Mouse (Mus musculus): ENCODE measurements at regions not wholly inside any gene's neighbourhood (a gene's known extent, or its start where the extent isn't known, plus 50 kb on each side); places are given as distances from the start of the nearest gene placed in this dataset.

DNA sequence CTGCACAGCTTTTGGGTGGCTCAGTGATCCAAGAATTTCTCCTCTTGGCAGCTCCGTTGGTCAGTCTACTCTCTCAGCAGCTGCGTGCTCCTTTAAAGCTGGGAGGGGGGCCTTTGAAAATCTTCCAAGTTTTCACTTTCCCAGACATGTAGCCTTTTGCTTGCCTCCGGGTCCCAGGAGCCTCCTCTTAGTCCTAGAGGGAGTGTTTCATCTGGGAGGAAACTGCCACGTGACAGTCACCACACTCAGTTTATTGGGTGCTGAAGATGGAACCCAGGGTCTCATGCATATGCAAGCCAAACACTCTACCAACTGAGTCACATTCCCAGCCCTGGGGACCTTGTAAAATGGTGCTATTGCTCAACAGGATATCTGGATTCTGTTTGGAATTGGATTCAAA lies 92.5 kb upstream of the Rybp start:
- TF ChIP-seq MAFK (IDR thresholded peaks at IDR 0.05; ENCODE audit: borderline replicate concordance, low read depth, low read length) (no peak), RAD21 (IDR thresholded peaks at IDR 0.05; ENCODE audit: low read depth, low read length) (no peak), ETS1 (IDR thresholded peaks at IDR 0.05; ENCODE audit: low read depth, low read length) (no peak), CHD1 (IDR thresholded peaks at IDR 0.05; ENCODE audit: low read depth, low read length) (no peak), RCOR1 (IDR thresholded peaks at IDR 0.05; ENCODE audit: low read depth, low read length) (no peak), UBTF (IDR thresholded peaks at IDR 0.05; ENCODE audit: borderline replicate concordance, insufficient read depth, low read depth, low read length) (no peak), GATA1 (IDR thresholded peaks at IDR 0.05; ENCODE audit: low read depth, low read length) (no peak), KAT2A (conservative IDR thresholded peaks at IDR 0.05; ENCODE audit: low read depth, low read length) (no peak), NRF1 (IDR thresholded peaks at IDR 0.05; ENCODE audit: insufficient read depth, low read depth, low read length, poor library complexity, severe bottlenecking) (no peak), TBP (IDR thresholded peaks at IDR 0.05; ENCODE audit: low read depth, low read length) (no peak), ELF1 (IDR thresholded peaks at IDR 0.05; ENCODE audit: low read depth, low read length) (no peak), TCF12 (IDR thresholded peaks at IDR 0.05; ENCODE audit: low read depth, low read length) (no peak), USF1 (IDR thresholded peaks at IDR 0.05; ENCODE audit: low read depth, low read length) (no peak), JUND (IDR thresholded peaks at IDR 0.05; ENCODE audit: low read depth, low read length) (no peak), ZNF384 (IDR thresholded peaks at IDR 0.05; ENCODE audit: low read depth, low read length) (no peak), CHD2 (IDR thresholded peaks at IDR 0.05; ENCODE audit: low read length) (no peak)
- Histone ChIP-seq H3K9me3 (replicated peaks; ENCODE audit: insufficient read depth, low read length) (no peaks in the 10 kb centered on the region), H3K9ac (ENCODE audit: control insufficient read depth, low read depth, low read length, poor library complexity, severe bottlenecking) (no peak overlapping the region), H3K4me3 (ENCODE audit: control insufficient read depth in 1 of 2, insufficient read depth in 1 of 2, low read depth in 2 of 2, low read length in 2 of 2) (no peak overlapping the region), H3K79me2 (ENCODE audit: control insufficient read depth, insufficient read depth, low read length, poor library complexity) (no peaks in the 10 kb centered on the region), H3K36me3 (ENCODE audit: control insufficient read depth in 1 of 2, insufficient read depth in 2 of 2, low read length in 2 of 2) (no peaks in the 10 kb centered on the region), H3K27me3 (ENCODE audit: control insufficient read depth in 1 of 2, insufficient read depth in 2 of 2, low read length in 2 of 2) (no peaks in the 10 kb centered on the region; a peak in 1 of 4 replicates), H3K27ac (ENCODE audit: control insufficient read depth, low read depth, low read length) (no peak overlapping the region), H3K4me1 (ENCODE audit: control insufficient read depth in 1 of 2, insufficient read depth in 2 of 2, low read length in 2 of 2) (no peaks in the 10 kb centered on the region)
- no peak for DNase-seq (ENCODE audit: low read depth, low spot score)

DNA sequence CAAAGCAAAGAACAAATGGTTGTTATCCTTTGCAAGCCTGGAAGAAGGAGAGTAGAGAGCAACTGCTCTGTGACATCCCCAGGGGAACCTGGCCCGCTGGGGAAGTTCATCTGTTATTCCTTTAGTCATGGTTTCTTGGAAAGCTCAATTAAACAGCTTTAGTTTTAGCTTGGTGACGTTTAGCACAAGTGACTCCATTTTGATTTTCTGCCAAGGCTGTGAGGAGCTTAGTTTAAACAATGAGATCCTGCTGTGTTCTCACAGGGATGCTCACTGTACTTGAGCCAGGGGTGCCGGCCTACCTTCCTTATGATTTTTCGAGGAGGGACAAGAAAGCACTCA lies 91.2 kb upstream of the Rybp start:
- no peaks in the 10 kb centered on the region for H3K9me3 ChIP-seq (replicated peaks; ENCODE audit: insufficient read depth, low read length)
- H3K4me3 ChIP-seq (ENCODE audit: control insufficient read depth in 1 of 2, insufficient read depth in 1 of 2, low read depth in 2 of 2, low read length in 2 of 2) = no peak overlapping the region
- TF ChIP-seq TCF12 (IDR thresholded peaks at IDR 0.05; ENCODE audit: low read depth, low read length) = no peak
- TF ChIP-seq EP300 (IDR thresholded peaks at IDR 0.05; ENCODE audit: low read depth in 1 of 2, low read length in 2 of 2) = no peak
- no peak for TF ChIP-seq ELF1 (IDR thresholded peaks at IDR 0.05; ENCODE audit: low read depth, low read length)
- TF ChIP-seq CTCF (IDR thresholded peaks at IDR 0.05 in 2 of 3, conservative IDR thresholded peaks at IDR 0.05 in 1 of 3; ENCODE audit: control insufficient read depth in 1 of 3, insufficient read depth in 1 of 3, low read depth in 2 of 3, low read length in 3 of 3, poor library complexity in 1 of 3, severe bottlenecking in 1 of 3) = no peak
- no peak for TF ChIP-seq RCOR1 (IDR thresholded peaks at IDR 0.05; ENCODE audit: low read depth, low read length)
- TF ChIP-seq ZKSCAN1 (IDR thresholded peaks at IDR 0.05; ENCODE audit: low read depth, low read length) = no peak
- no peak for TF ChIP-seq SIN3A (IDR thresholded peaks at IDR 0.05; ENCODE audit: low read length)
- no peak for TF ChIP-seq GABPA (IDR thresholded peaks at IDR 0.05; ENCODE audit: low read depth, low read length)
- no peaks in the 10 kb centered on the region for H3K27me3 ChIP-seq (ENCODE audit: control insufficient read depth in 1 of 2, insufficient read depth in 2 of 2, low read length in 2 of 2)
- no peaks in the 10 kb centered on the region for H3K36me3 ChIP-seq (ENCODE audit: control insufficient read depth in 1 of 2, insufficient read depth in 2 of 2, low read length in 2 of 2)
- no peak overlapping the region for H3K9ac ChIP-seq (ENCODE audit: control insufficient read depth, low read depth, low read length, poor library complexity, severe bottlenecking)
- no peaks in the 10 kb centered on the region for H3K79me2 ChIP-seq (ENCODE audit: control insufficient read depth, insufficient read depth, low read length, poor library complexity)
- H3K27ac ChIP-seq (ENCODE audit: control insufficient read depth, low read depth, low read length) = no peak overlapping the region
- DNase-seq (ENCODE audit: low read depth, low spot score) = no peak
- no peaks in the 10 kb centered on the region for H3K4me1 ChIP-seq (ENCODE audit: control insufficient read depth in 1 of 2, insufficient read depth in 2 of 2, low read length in 2 of 2)

All from MEL (cell line).